Mouse (Mus musculus): ENCODE data around the gene Coa4. TPM values are rescaled to one million over a fixed set of nuclear protein-coding genes. Genes with fewer than 3 reads are reported as not detected.

The Coa4 gene
- polyA plus RNA-seq, 1 experiment from 2014 or later: 10.7 TPM

DNA sequence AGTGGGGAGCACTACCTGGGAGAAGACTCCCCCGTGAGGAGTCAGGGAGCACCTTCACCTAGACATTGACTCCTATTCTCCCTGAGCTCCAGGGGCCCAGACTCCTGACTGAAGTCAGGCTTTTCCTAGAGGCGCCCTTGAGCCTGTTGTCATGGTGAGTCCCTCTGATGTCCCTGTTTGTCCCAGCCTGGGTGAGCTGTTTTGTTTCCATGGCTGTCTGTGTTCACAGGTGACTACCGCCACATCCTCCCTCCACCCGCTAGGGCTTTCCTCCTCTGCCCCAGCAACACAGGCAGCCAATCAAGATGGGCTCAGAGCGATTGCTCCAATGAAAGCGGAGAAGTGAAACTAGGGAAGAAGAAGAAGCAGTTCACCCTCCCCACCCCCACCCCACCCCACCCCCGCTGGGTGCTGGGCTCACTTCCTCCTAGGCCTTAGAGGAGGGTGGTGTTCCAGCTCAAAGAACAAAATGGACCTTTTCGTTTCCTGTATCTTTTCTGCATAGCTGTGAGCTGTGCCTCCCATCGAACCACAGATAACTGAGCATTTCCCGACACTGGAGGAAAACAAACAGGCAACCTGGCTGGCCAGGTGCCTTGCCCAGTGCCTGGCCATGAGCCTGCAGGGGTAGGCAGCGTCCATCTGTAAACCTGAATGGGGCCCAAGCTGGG is 41.2 kb upstream of the Coa4 start:
- peak overlapping the region; percentile 93 for H3K27ac ChIP-seq (ENCODE audit: low read length)
- H3K4me1 ChIP-seq (ENCODE audit: control insufficient read depth, low read depth, low read length): peaks cover 50% of the 10 kb centered on the region
- ATAC-seq (ENCODE audit: low read depth): peak; percentile 40
- H3K36me3 ChIP-seq (ENCODE audit: control insufficient read depth, insufficient read depth): peaks cover 60% of the 10 kb centered on the region
- peak overlapping the region; percentile 92 for H3K4me3 ChIP-seq (ENCODE audit: low read depth, low read length)
- H3K27me3 ChIP-seq (ENCODE audit: control insufficient read depth, insufficient read depth, low read depth, low read length): no peaks in the 10 kb centered on the region
- peak overlapping the region; percentile 77 for H3K4me2 ChIP-seq (ENCODE audit: low read depth, low read length)
- H3K9ac ChIP-seq (ENCODE audit: low read depth, low read length): peak overlapping the region; percentile 97
- 19% methylated on average over 11 of the region's 11 CpGs for WGBS (ENCODE audit: insufficient replicate concordance)
- H3K9me3 ChIP-seq (replicated peaks; ENCODE audit: control insufficient read depth, low read length): no peaks in the 10 kb centered on the region

DNA sequence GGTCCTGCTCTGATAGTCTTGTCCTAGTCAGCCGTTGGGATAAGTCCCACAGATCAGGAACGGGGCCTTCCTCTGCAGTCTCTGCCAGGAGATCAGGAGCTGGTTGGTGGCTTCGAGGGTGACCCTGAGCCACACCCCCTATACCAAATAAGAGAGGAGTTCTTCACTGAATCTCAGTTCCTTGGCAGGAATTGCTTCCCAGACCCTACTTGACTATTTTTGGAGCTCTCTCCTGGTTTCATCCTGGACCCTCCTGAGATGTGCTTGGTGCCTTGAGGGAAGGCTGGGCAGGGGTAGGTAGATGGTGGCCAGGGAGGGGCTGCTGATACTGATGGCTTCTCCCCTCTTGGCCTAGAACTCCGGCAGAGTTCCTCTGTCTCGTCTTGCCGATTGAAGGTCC is 40.5 kb upstream of the Coa4 start:
- H3K4me1 ChIP-seq (ENCODE audit: control insufficient read depth, low read depth, low read length): peaks cover 57% of the 10 kb centered on the region
- H3K9me3 ChIP-seq (replicated peaks; ENCODE audit: control insufficient read depth, low read length): no peaks in the 10 kb centered on the region
- peak overlapping the region; percentile 97 for H3K9ac ChIP-seq (ENCODE audit: low read depth, low read length)
- H3K27me3 ChIP-seq (ENCODE audit: control insufficient read depth, insufficient read depth, low read depth, low read length): no peaks in the 10 kb centered on the region
- H3K4me2 ChIP-seq (ENCODE audit: low read depth, low read length): peak overlapping the region; percentile 77
- WGBS (ENCODE audit: insufficient replicate concordance): 72% methylated on average over 6 of the region's 6 CpGs
- ATAC-seq (ENCODE audit: low read depth): no peak
- peaks cover 60% of the 10 kb centered on the region for H3K36me3 ChIP-seq (ENCODE audit: control insufficient read depth, insufficient read depth)
- peak overlapping the region; percentile 93 for H3K27ac ChIP-seq (ENCODE audit: low read length)
- H3K4me3 ChIP-seq (ENCODE audit: low read depth, low read length): peak overlapping the region; percentile 92

GRCm38 (mm10) chr7:100496791-100497190 is 40.1 kb upstream of the Coa4 start:
- peak overlapping the region; percentile 77 for H3K4me2 ChIP-seq (ENCODE audit: low read depth, low read length)
- H3K27ac ChIP-seq (ENCODE audit: low read length): peak overlapping the region; percentile 93
- peaks cover 57% of the 10 kb centered on the region for H3K4me1 ChIP-seq (ENCODE audit: control insufficient read depth, low read depth, low read length)
- no peak for ATAC-seq (ENCODE audit: low read depth)
- H3K9me3 ChIP-seq (replicated peaks; ENCODE audit: control insufficient read depth, low read length): no peaks in the 10 kb centered on the region
- peak overlapping the region; percentile 92 for H3K4me3 ChIP-seq (ENCODE audit: low read depth, low read length)
- H3K9ac ChIP-seq (ENCODE audit: low read depth, low read length): peak overlapping the region; percentile 97; the same call in 1 of the 2 replicates
- no peaks in the 10 kb centered on the region for H3K27me3 ChIP-seq (ENCODE audit: control insufficient read depth, insufficient read depth, low read depth, low read length)
- WGBS (ENCODE audit: insufficient replicate concordance): 96% methylated on average over 9 of the region's 9 CpGs
- H3K36me3 ChIP-seq (ENCODE audit: control insufficient read depth, insufficient read depth): peaks cover 60% of the 10 kb centered on the region

GRCm38 (mm10) chr7:100497402-100497801 is 39.5 kb upstream of the Coa4 start:
- Histone ChIP-seq H3K4me1 (ENCODE audit: control insufficient read depth, low read depth, low read length) (peaks cover 57% of the 10 kb centered on the region), H3K9me3 (replicated peaks; ENCODE audit: control insufficient read depth, low read length) (no peaks in the 10 kb centered on the region), H3K27me3 (ENCODE audit: control insufficient read depth, insufficient read depth, low read depth, low read length) (no peaks in the 10 kb centered on the region), H3K4me3 (ENCODE audit: low read depth, low read length) (peak overlapping the region; percentile 92; the same call in 1 of the 2 replicates), H3K4me2 (ENCODE audit: low read depth, low read length) (peak overlapping the region; percentile 77), H3K27ac (ENCODE audit: low read length) (0 out of 2 replicates have a peak overlapping the region, but pooled peaks have one; percentile 8), H3K36me3 (ENCODE audit: control insufficient read depth, insufficient read depth) (peaks cover 60% of the 10 kb centered on the region), H3K9ac (ENCODE audit: low read depth, low read length) (no peak overlapping the region)
- ATAC-seq (ENCODE audit: low read depth): no peak
- 78% methylated on average over 4 of the region's 4 CpGs for WGBS (ENCODE audit: insufficient replicate concordance)

DNA sequence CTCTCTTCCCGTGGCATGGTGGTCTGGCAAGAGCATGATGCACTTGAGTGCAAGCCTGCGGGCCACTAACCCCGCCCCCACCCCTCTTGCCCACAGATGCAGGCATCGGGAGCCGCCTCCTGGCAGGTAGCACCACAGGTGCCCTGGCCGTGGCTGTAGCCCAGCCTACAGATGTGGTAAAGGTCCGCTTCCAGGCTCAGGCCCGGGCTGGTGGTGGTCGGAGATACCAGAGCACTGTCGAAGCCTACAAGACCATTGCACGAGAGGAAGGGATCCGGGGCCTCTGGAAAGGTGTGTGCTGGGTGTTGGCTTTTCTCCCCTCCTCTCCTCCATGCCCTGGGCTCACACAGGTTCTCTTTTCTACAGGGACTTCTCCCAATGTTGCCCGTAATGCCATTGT is 38.9 kb upstream of the Coa4 start:
- 86% methylated on average over 13 of the region's 13 CpGs for WGBS (ENCODE audit: insufficient replicate concordance)
- peak overlapping the region; percentile 8; the same call in 1 of the 2 replicates for H3K4me2 ChIP-seq (ENCODE audit: low read depth, low read length)
- 0 out of 2 replicates have a peak overlapping the region, but pooled peaks have one; percentile 14 for H3K27ac ChIP-seq (ENCODE audit: low read length)
- H3K4me1 ChIP-seq (ENCODE audit: control insufficient read depth, low read depth, low read length): peaks cover 62% of the 10 kb centered on the region
- no peaks in the 10 kb centered on the region for H3K9me3 ChIP-seq (replicated peaks; ENCODE audit: control insufficient read depth, low read length)
- H3K4me3 ChIP-seq (ENCODE audit: low read depth, low read length): peak overlapping the region; percentile 2; the same call in 1 of the 2 replicates
- no peak for ATAC-seq (ENCODE audit: low read depth)
- H3K9ac ChIP-seq (ENCODE audit: low read depth, low read length): no peak overlapping the region
- H3K27me3 ChIP-seq (ENCODE audit: control insufficient read depth, insufficient read depth, low read depth, low read length): no peaks in the 10 kb centered on the region
- H3K36me3 ChIP-seq (ENCODE audit: control insufficient read depth, insufficient read depth): peaks cover 60% of the 10 kb centered on the region

- no peak for ATAC-seq (ENCODE audit: low read depth)
- H3K4me1 ChIP-seq (ENCODE audit: control insufficient read depth, low read depth, low read length): peaks cover 71% of the 10 kb centered on the region
- no peaks in the 10 kb centered on the region for H3K27me3 ChIP-seq (ENCODE audit: control insufficient read depth, insufficient read depth, low read depth, low read length)
- H3K27ac ChIP-seq (ENCODE audit: low read length): peak overlapping the region; percentile 74
- no peaks in the 10 kb centered on the region for H3K9me3 ChIP-seq (replicated peaks; ENCODE audit: control insufficient read depth, low read length)
- no peak overlapping the region; the same call in 1 of the 2 replicates for H3K9ac ChIP-seq (ENCODE audit: low read depth, low read length)
- peaks cover 60% of the 10 kb centered on the region for H3K36me3 ChIP-seq (ENCODE audit: control insufficient read depth, insufficient read depth)
- H3K4me2 ChIP-seq (ENCODE audit: low read depth, low read length): no peak overlapping the region
- no peak overlapping the region for H3K4me3 ChIP-seq (ENCODE audit: low read depth, low read length)
These were observed 37.4 kb upstream of the Coa4 start for GRCm38 (mm10) chr7:100499465-100499864.

GRCm38 (mm10) chr7:100500276-100500977 is 36.4 kb upstream of the Coa4 start:
- peak overlapping the region; percentile 74 for H3K27ac ChIP-seq (ENCODE audit: low read length)
- WGBS (ENCODE audit: insufficient replicate concordance): 65% methylated on average over 16 of the region's 16 CpGs
- peak; percentile 3 for ATAC-seq (ENCODE audit: low read depth)
- H3K4me1 ChIP-seq (ENCODE audit: control insufficient read depth, low read depth, low read length): peaks cover 68% of the 10 kb centered on the region
- no peak overlapping the region for H3K4me2 ChIP-seq (ENCODE audit: low read depth, low read length)
- no peaks in the 10 kb centered on the region for H3K9me3 ChIP-seq (replicated peaks; ENCODE audit: control insufficient read depth, low read length)
- H3K27me3 ChIP-seq (ENCODE audit: control insufficient read depth, insufficient read depth, low read depth, low read length): no peaks in the 10 kb centered on the region
- no peak overlapping the region for H3K9ac ChIP-seq (ENCODE audit: low read depth, low read length)
- H3K36me3 ChIP-seq (ENCODE audit: control insufficient read depth, insufficient read depth): peaks cover 52% of the 10 kb centered on the region
- no peak overlapping the region for H3K4me3 ChIP-seq (ENCODE audit: low read depth, low read length)

GRCm38 (mm10) chr7:100501027-100501843 is 35.6 kb upstream of the Coa4 start:
- peak overlapping the region; percentile 74 for H3K27ac ChIP-seq (ENCODE audit: low read length)
- H3K4me2 ChIP-seq (ENCODE audit: low read depth, low read length): no peak overlapping the region
- H3K36me3 ChIP-seq (ENCODE audit: control insufficient read depth, insufficient read depth): peaks cover 44% of the 10 kb centered on the region
- no peaks in the 10 kb centered on the region for H3K9me3 ChIP-seq (replicated peaks; ENCODE audit: control insufficient read depth, low read length)
- no peak overlapping the region for H3K4me3 ChIP-seq (ENCODE audit: low read depth, low read length)
- peaks cover 60% of the 10 kb centered on the region for H3K4me1 ChIP-seq (ENCODE audit: control insufficient read depth, low read depth, low read length)
- 62% methylated on average over 6 of the region's 6 CpGs for WGBS (ENCODE audit: insufficient replicate concordance)
- H3K9ac ChIP-seq (ENCODE audit: low read depth, low read length): no peak overlapping the region; the same call in 1 of the 2 replicates
- ATAC-seq (ENCODE audit: low read depth): peak; percentile 20
- no peaks in the 10 kb centered on the region for H3K27me3 ChIP-seq (ENCODE audit: control insufficient read depth, insufficient read depth, low read depth, low read length)
